Mouse (Mus musculus): ENCODE measurements around the gene Tm9sf4. TPM values are rescaled to one million over a fixed set of nuclear protein-coding genes. Genes with fewer than 3 reads are reported as not detected.

Tm9sf4 gene
- polyA plus RNA-seq, 1 experiment: 18.3 TPM

- 82% methylated on average over 3 of the region's 3 CpGs for WGBS
- no peaks in the 10 kb centered on the region for H3K4me1 ChIP-seq (ENCODE audit: control insufficient read depth, insufficient read depth, low read length)
- no peak overlapping the region for H3K27ac ChIP-seq (ENCODE audit: control insufficient read depth, insufficient read depth, low read depth, low read length, poor library complexity)
- TF ChIP-seq CTCF (IDR thresholded peaks at IDR 0.05; ENCODE audit: control insufficient read depth, insufficient read depth, low read length) (no peak), POLR2A (IDR thresholded peaks at IDR 0.05; ENCODE audit: borderline replicate concordance, control insufficient read depth, low read depth, low read length) (no peak)
- no peak overlapping the region for H3K4me3 ChIP-seq (replicated peaks; ENCODE audit: control insufficient read depth, low read depth, low read length)
These were observed 18.9 kb downstream of the Tm9sf4 start for GRCm38 (mm10) chr2:153179961-153180360.

DNA sequence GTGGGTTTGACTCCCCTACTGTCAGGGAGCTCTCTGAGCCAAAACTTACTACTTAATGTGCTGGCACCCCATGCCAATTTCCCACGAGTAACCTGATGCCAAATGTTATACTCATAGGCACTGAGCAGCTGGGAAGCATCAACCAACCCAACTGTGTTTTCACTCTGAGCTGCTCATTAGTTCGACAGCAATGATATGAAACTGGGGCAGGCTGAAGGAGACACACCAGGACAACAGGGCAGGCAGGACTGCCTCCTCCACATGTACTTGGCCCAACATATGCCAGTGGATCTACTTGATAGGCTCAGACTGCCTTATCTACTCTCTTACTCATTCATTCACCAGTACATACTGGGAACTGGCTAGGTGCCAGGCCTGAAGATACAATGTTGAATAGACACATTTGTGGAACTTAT lies 25.1 kb downstream of the Tm9sf4 start:
- no peak for TF ChIP-seq CTCF (IDR thresholded peaks at IDR 0.05; ENCODE audit: control insufficient read depth, insufficient read depth, low read length)
- no peak for TF ChIP-seq POLR2A (IDR thresholded peaks at IDR 0.05; ENCODE audit: borderline replicate concordance, control insufficient read depth, low read depth, low read length)
- H3K4me3 ChIP-seq (replicated peaks; ENCODE audit: control insufficient read depth, low read depth, low read length): no peak overlapping the region
- no peaks in the 10 kb centered on the region for H3K4me1 ChIP-seq (ENCODE audit: control insufficient read depth, insufficient read depth, low read length)
- no peak overlapping the region for H3K27ac ChIP-seq (ENCODE audit: control insufficient read depth, insufficient read depth, low read depth, low read length, poor library complexity)
- WGBS: 68% methylated on average over 2 of the region's 2 CpGs

DNA sequence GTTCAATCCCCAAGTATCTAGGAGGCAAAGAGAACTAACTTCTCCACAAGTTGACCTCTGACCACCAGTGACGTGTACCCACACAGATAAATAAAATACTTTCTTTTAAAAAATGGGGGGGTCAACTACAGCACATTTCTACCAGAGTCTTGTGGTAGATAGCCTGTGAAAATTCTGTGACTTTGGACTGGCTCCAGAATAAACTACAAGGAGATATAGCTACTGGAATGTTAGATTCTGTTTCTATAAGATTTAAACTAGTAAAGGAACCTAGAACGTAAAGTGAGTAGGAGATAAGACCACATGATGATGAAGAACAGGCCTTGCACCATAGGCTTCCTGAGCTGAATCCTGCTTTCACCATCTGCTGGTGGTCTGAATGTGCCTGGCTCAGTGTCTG lies 26.7 kb downstream of the Tm9sf4 start:
- Histone ChIP-seq H3K27ac (ENCODE audit: control insufficient read depth, insufficient read depth, low read depth, low read length, poor library complexity) (no peak overlapping the region), H3K4me1 (ENCODE audit: control insufficient read depth, insufficient read depth, low read length) (no peaks in the 10 kb centered on the region), H3K4me3 (replicated peaks; ENCODE audit: control insufficient read depth, low read depth, low read length) (no peak overlapping the region)
- TF ChIP-seq POLR2A (IDR thresholded peaks at IDR 0.05; ENCODE audit: borderline replicate concordance, control insufficient read depth, low read depth, low read length) (no peak), CTCF (IDR thresholded peaks at IDR 0.05; ENCODE audit: control insufficient read depth, insufficient read depth, low read length) (no peak)
- 70% methylated on average over 2 of the region's 2 CpGs for WGBS

DNA sequence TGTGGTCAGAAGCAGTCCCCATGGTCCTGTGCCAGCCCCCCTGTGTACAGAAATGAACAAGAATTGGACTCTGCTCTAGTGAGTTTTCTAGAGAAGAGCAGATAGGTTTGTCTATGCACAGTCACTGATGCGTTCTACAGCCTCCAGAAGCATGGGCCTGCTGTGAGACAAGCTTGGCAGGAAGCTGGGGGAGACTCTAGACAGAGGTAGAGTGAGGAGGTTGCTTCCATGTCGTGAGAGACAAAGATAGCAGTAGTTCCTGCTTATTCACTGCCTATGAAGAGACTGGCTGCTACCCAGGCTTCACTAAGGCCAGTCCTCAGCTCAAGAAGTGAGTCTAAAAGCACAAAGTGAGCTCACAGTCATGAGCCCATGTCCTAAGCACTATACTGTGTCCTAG lies 30.1 kb downstream of the Tm9sf4 start:
- 71% methylated on average over 2 of the region's 2 CpGs for WGBS
- H3K4me1 ChIP-seq (ENCODE audit: control insufficient read depth, insufficient read depth, low read length): no peaks in the 10 kb centered on the region
- H3K27ac ChIP-seq (ENCODE audit: control insufficient read depth, insufficient read depth, low read depth, low read length, poor library complexity): no peak overlapping the region
- TF ChIP-seq CTCF (IDR thresholded peaks at IDR 0.05; ENCODE audit: control insufficient read depth, insufficient read depth, low read length) (no peak), POLR2A (IDR thresholded peaks at IDR 0.05; ENCODE audit: borderline replicate concordance, control insufficient read depth, low read depth, low read length) (no peak)
- H3K4me3 ChIP-seq (replicated peaks; ENCODE audit: control insufficient read depth, low read depth, low read length): no peak overlapping the region

- 88% methylated on average over 3 of the region's 3 CpGs for WGBS
- no peak overlapping the region for H3K27ac ChIP-seq (ENCODE audit: control insufficient read depth, insufficient read depth, low read depth, low read length, poor library complexity)
These were observed 33.2 kb downstream of the Tm9sf4 start for GRCm38 (mm10) chr2:153194255-153194654.

GRCm38 (mm10) chr2:153198485-153198884 lies 37.4 kb downstream of the Tm9sf4 start:
- H3K4me3 ChIP-seq (replicated peaks; ENCODE audit: control insufficient read depth, low read depth, low read length): no peak overlapping the region
- peaks cover 1% of the 10 kb centered on the region; the same call in 1 of the 2 replicates for H3K4me1 ChIP-seq (ENCODE audit: control insufficient read depth, insufficient read depth, low read length)
- TF ChIP-seq POLR2A (IDR thresholded peaks at IDR 0.05; ENCODE audit: borderline replicate concordance, control insufficient read depth, low read depth, low read length) (no peak), CTCF (IDR thresholded peaks at IDR 0.05; ENCODE audit: control insufficient read depth, insufficient read depth, low read length) (no peak)
- 27% methylated on average over 5 of the region's 5 CpGs for WGBS
- no peak overlapping the region; the same call in 1 of the 2 replicates for H3K27ac ChIP-seq (ENCODE audit: control insufficient read depth, insufficient read depth, low read depth, low read length, poor library complexity)

More at GRCm38 (mm10) chr2:153194255-153194654, 33.2 kb downstream of the Tm9sf4 start:
- Histone ChIP-seq H3K4me1 (ENCODE audit: control insufficient read depth, insufficient read depth, low read length) (peaks cover 1% of the 10 kb centered on the region; the same call in 1 of the 2 replicates), H3K4me3 (replicated peaks; ENCODE audit: control insufficient read depth, low read depth, low read length) (no peak overlapping the region)
- TF ChIP-seq POLR2A (IDR thresholded peaks at IDR 0.05; ENCODE audit: borderline replicate concordance, control insufficient read depth, low read depth, low read length) (no peak), CTCF (IDR thresholded peaks at IDR 0.05; ENCODE audit: control insufficient read depth, insufficient read depth, low read length) (no peak)

GRCm38 (mm10) chr2:153199114-153199513 lies 38.0 kb downstream of the Tm9sf4 start:
- no peak overlapping the region for H3K4me3 ChIP-seq (replicated peaks; ENCODE audit: control insufficient read depth, low read depth, low read length)
- TF ChIP-seq CTCF (IDR thresholded peaks at IDR 0.05; ENCODE audit: control insufficient read depth, insufficient read depth, low read length): no peak
- no peak for TF ChIP-seq POLR2A (IDR thresholded peaks at IDR 0.05; ENCODE audit: borderline replicate concordance, control insufficient read depth, low read depth, low read length)
- 24% methylated on average over 2 of the region's 2 CpGs for WGBS
- H3K4me1 ChIP-seq (ENCODE audit: control insufficient read depth, insufficient read depth, low read length): peaks cover 1% of the 10 kb centered on the region; the same call in 1 of the 2 replicates
- H3K27ac ChIP-seq (ENCODE audit: control insufficient read depth, insufficient read depth, low read depth, low read length, poor library complexity): no peak overlapping the region

DNA sequence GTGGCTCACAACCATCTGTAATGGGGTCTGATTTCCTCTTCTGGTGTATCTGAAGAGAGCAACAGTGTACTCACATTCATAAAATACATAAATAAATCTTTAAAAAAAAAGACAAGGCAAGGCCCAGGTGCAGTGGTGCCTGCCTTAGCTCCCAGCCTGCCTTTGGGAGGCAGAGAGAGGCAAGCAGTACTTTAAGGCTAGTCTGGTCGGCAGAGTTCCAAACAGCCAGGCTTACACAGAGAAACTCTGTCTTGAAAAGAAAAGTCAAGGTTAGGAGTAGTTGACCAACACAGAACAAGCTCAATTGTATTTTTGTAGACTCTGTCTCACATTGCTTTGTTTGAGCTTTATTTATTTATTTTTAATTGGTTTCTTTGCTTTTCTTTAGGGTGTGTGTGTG lies 41.7 kb downstream of the Tm9sf4 start:
- no peak for TF ChIP-seq POLR2A (IDR thresholded peaks at IDR 0.05; ENCODE audit: borderline replicate concordance, control insufficient read depth, low read depth, low read length)
- WGBS: 89% methylated on average over 1 of the region's 1 CpGs
- H3K4me3 ChIP-seq (replicated peaks; ENCODE audit: control insufficient read depth, low read depth, low read length): no peak overlapping the region
- H3K27ac ChIP-seq (ENCODE audit: control insufficient read depth, insufficient read depth, low read depth, low read length, poor library complexity): no peak overlapping the region
- H3K4me1 ChIP-seq (ENCODE audit: control insufficient read depth, insufficient read depth, low read length): peaks cover 1% of the 10 kb centered on the region; the same call in 1 of the 2 replicates

- WGBS: 92% methylated on average over 2 of the region's 2 CpGs
- TF ChIP-seq POLR2A (IDR thresholded peaks at IDR 0.05; ENCODE audit: borderline replicate concordance, control insufficient read depth, low read depth, low read length) (no peak), CTCF (IDR thresholded peaks at IDR 0.05; ENCODE audit: control insufficient read depth, insufficient read depth, low read length) (no peak)
- Histone ChIP-seq H3K4me1 (ENCODE audit: control insufficient read depth, insufficient read depth, low read length) (peaks cover 2% of the 10 kb centered on the region; the same call in 1 of the 2 replicates), H3K4me3 (replicated peaks; ENCODE audit: control insufficient read depth, low read depth, low read length) (no peak overlapping the region), H3K27ac (ENCODE audit: control insufficient read depth, insufficient read depth, low read depth, low read length, poor library complexity) (no peak overlapping the region)
These were observed 47.0 kb downstream of the Tm9sf4 start for GRCm38 (mm10) chr2:153208149-153208548.
